Mouse (Mus musculus): Measurements from ENCODE around the gene Evl. TPM values are rescaled to one million over a fixed set of nuclear protein-coding genes. Genes with fewer than 3 reads are reported as not detected.

Evl gene
- polyA plus RNA-seq, 1 experiment, result 33.3 TPM

DNA sequence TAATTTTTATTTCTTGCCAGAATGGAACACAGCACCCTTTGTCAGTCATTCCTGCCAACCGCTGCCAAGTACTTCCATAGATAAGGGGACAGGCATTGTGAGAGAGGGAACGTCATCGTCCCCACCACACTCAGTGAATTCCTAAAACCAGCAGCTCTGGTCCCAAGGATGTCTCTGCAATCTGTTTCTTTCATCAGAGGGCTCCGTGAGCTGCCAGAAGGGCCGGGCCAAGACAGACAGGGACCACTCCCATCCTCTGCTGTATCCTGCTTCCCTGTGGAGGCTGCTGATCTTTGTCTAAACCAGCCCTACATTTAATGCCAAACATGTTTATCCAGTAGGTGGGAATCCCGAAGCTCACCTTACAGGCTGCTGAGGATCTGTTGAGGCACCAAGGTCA lies 1.4 kb upstream of the Evl start:
- Histone ChIP-seq H3K27me3 (replicated peaks; ENCODE audit: control insufficient read depth, insufficient read depth, low read length) (no peaks in the 10 kb centered on the region), H3K27ac (ENCODE audit: insufficient read depth, low read depth, low read length) (no peak overlapping the region), H3K36me3 (ENCODE audit: control insufficient read depth, insufficient read depth, low read length) (no peaks in the 10 kb centered on the region), H3K4me1 (ENCODE audit: control insufficient read depth, insufficient read depth, low read length) (no peaks in the 10 kb centered on the region; the same call in 1 of the 2 replicates), H3K4me3 (ENCODE audit: insufficient read depth, low read depth, low read length) (no peak overlapping the region)
- DNase-seq, result peak; percentile 10
- WGBS, result 74% methylated on average over 6 of the region's 6 CpGs
- TF ChIP-seq CTCF (conservative IDR thresholded peaks at IDR 0.05; ENCODE audit: insufficient read depth, insufficient read length, low read depth, low read length) (no peak), POLR2A (IDR thresholded peaks at IDR 0.05; ENCODE audit: low read depth, low read length) (no peak)

DNA sequence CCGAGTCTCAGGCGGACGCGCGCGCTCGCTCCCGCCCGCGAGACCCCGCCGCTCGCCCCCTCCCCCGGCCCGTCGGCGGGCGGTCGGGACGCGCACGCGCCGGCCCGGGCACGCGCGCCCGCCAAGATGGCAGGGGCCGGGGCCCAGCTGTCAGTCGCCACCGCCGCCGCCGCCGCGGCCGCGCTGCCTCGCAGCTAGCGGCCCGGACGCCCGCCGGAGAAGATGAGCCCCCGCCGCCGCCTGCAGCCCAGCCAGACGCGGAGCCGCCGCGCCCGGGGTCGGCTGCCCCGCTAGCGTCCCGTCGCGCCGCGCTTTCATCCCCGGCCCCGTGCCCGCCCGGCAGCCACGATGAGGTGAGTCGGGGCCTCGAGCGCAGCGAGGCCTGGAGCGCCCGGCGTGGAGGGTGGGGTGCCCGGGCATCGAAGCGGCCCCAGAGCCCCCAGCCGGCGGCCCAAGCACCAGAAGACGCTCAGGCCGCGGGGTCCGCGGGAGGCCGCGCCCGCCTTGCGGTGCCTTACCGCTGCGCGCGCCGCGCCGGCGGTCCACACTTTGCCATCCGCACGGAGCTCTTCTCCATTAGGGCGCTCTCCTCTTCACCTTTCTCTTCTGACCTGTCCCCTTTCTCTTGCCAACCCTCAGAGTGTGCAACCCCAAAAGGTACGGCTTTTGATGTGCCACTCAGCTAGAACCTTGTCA lies 489 bp downstream of the Evl start:
- TF ChIP-seq POLR2A (IDR thresholded peaks at IDR 0.05; ENCODE audit: low read depth, low read length) (no peak), CTCF (conservative IDR thresholded peaks at IDR 0.05; ENCODE audit: insufficient read depth, insufficient read length, low read depth, low read length) (no peak)
- Histone ChIP-seq H3K4me3 (ENCODE audit: insufficient read depth, low read depth, low read length) (peak overlapping the region; percentile 62), H3K4me1 (ENCODE audit: control insufficient read depth, insufficient read depth, low read length) (no peaks in the 10 kb centered on the region; the same call in 1 of the 2 replicates), H3K27ac (ENCODE audit: insufficient read depth, low read depth, low read length) (no peak overlapping the region), H3K36me3 (ENCODE audit: control insufficient read depth, insufficient read depth, low read length) (no peaks in the 10 kb centered on the region), H3K27me3 (replicated peaks; ENCODE audit: control insufficient read depth, insufficient read depth, low read length) (no peaks in the 10 kb centered on the region)
- peak; percentile 22 for DNase-seq
- 2% methylated on average over 99 of the region's 100 CpGs for WGBS

DNA sequence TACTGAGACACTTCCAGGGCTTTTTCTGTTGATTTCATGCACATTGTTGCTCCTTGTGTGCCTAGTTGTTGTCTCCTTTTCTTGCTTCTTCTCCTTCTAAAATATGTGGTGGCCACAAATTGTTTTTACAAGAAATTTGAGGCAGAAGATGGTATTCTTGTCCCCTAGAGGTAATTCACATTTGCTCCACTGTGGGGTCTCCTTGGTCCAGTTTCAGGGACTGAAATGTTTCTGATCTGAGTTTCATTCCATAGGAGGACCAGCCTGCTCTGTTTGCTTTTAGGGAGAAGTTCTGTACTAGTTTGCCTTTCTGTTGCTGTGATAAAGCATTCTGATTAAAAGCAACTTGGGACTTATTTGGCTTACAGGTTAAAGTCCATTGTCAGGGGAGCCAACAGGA lies 3.7 kb downstream of the Evl start:
- no peaks in the 10 kb centered on the region; the same call in 1 of the 2 replicates for H3K4me1 ChIP-seq (ENCODE audit: control insufficient read depth, insufficient read depth, low read length)
- H3K36me3 ChIP-seq (ENCODE audit: control insufficient read depth, insufficient read depth, low read length), result no peaks in the 10 kb centered on the region
- H3K27me3 ChIP-seq (replicated peaks; ENCODE audit: control insufficient read depth, insufficient read depth, low read length), result no peaks in the 10 kb centered on the region
- TF ChIP-seq CTCF (conservative IDR thresholded peaks at IDR 0.05; ENCODE audit: insufficient read depth, insufficient read length, low read depth, low read length) (no peak), POLR2A (IDR thresholded peaks at IDR 0.05; ENCODE audit: low read depth, low read length) (no peak)
- DNase-seq, result no peak
- H3K27ac ChIP-seq (ENCODE audit: insufficient read depth, low read depth, low read length), result no peak overlapping the region
- no peak overlapping the region for H3K4me3 ChIP-seq (ENCODE audit: insufficient read depth, low read depth, low read length)

DNA sequence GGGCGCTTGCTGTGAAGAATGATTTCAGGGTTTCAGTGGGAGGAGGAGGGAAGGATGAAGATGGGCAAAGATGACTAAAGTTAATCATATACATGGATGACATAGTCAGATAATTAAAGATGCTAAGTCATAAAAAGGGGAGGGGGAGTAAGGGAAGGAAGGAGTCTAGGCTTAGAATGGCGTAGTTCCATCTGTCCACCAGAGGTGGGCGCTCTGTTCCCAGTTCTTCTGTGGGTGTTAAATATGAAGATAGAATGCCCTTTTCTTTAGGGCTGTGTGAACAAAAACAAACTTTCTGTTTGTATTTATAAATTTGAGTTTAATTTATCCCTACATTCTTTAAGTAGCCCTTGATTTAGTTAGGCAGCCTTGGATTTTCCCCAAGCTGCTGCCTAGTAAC lies 8.7 kb downstream of the Evl start:
- Histone ChIP-seq H3K4me1 (ENCODE audit: control insufficient read depth, insufficient read depth, low read length) (no peaks in the 10 kb centered on the region), H3K27ac (ENCODE audit: insufficient read depth, low read depth, low read length) (no peak overlapping the region), H3K36me3 (ENCODE audit: control insufficient read depth, insufficient read depth, low read length) (no peaks in the 10 kb centered on the region), H3K4me3 (ENCODE audit: insufficient read depth, low read depth, low read length) (no peak overlapping the region), H3K27me3 (replicated peaks; ENCODE audit: control insufficient read depth, insufficient read depth, low read length) (no peaks in the 10 kb centered on the region)
- peak; percentile 50 for TF ChIP-seq CTCF (conservative IDR thresholded peaks at IDR 0.05; ENCODE audit: insufficient read depth, insufficient read length, low read depth, low read length)
- no peak for TF ChIP-seq POLR2A (IDR thresholded peaks at IDR 0.05; ENCODE audit: low read depth, low read length)
- WGBS, result 92% methylated on average over 3 of the region's 3 CpGs
- DNase-seq, result no peak

DNA sequence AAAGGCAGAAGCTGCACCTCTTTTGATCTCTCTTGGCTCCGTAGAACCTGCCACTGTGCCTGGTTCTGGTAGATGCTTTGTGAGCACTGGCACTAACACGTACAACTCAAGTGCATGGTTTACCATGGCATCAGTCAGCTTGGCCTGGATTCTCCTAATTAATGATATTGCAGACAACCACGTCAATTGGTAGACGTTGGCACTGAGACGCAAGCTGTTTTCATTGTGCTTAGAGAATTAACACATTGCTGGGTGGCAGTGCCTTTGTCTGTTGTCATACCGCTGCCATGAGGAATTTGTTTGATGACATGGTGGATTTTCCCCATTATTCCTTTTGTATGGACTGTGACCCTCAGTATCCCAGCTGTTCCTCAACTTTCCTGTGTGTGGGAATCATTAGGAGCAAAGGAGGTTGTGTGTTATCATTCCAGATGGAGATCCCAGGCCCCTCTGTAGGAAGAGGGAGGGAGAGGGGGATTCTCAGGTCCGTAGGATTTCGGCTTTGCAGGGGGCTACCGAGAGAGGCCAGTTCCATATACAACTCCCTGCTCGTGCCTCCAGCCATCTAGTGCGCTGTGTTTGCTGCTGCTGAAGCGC lies 10.5 kb downstream of the Evl start:
- Histone ChIP-seq H3K27ac (ENCODE audit: insufficient read depth, low read depth, low read length) (no peak overlapping the region), H3K4me3 (ENCODE audit: insufficient read depth, low read depth, low read length) (no peak overlapping the region), H3K36me3 (ENCODE audit: control insufficient read depth, insufficient read depth, low read length) (no peaks in the 10 kb centered on the region), H3K4me1 (ENCODE audit: control insufficient read depth, insufficient read depth, low read length) (no peaks in the 10 kb centered on the region), H3K27me3 (replicated peaks; ENCODE audit: control insufficient read depth, insufficient read depth, low read length) (no peaks in the 10 kb centered on the region)
- TF ChIP-seq CTCF (conservative IDR thresholded peaks at IDR 0.05; ENCODE audit: insufficient read depth, insufficient read length, low read depth, low read length), result no peak
- no peak for TF ChIP-seq POLR2A (IDR thresholded peaks at IDR 0.05; ENCODE audit: low read depth, low read length)
- 89% methylated on average over 12 of the region's 12 CpGs for WGBS
- no peak for DNase-seq

DNA sequence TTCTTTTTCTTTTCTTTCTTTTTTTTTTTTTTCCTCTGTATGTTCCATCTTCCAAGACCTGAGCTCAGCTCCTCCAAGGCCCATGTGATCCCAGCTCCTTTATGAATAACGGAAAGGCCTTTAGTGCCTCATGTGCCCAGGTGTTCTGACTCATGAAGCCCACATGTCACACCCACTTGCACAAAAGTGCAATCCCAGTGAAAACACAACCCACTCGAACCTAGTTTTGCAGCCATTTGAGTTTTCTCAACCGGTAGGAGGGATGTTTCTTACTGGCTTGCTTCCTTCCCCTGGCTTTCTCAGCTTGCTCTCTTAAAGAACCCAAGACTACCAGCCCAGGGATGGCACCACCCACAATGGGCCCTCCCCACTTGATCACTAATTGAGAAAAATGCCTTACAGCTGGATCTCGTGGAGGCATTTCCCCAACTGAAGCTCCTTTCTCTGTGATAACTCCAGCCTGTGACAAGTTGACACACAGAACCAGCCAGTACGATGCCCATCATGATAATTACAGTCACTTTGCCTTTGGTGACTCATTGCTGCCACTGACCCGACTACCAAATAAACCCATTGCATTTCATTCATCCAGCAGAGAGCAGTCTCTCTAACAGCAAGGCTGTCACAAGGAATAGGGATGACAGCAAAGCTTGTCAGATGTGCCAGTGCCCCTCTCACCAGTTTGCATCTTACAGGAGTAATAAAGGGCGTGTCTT lies 24.8 kb downstream of the Evl start:
- Histone ChIP-seq H3K4me1 (ENCODE audit: control insufficient read depth, insufficient read depth, low read length) (no peaks in the 10 kb centered on the region), H3K27ac (ENCODE audit: insufficient read depth, low read depth, low read length) (no peak overlapping the region), H3K4me3 (ENCODE audit: insufficient read depth, low read depth, low read length) (no peak overlapping the region), H3K36me3 (ENCODE audit: control insufficient read depth, insufficient read depth, low read length) (no peaks in the 10 kb centered on the region), H3K27me3 (replicated peaks; ENCODE audit: control insufficient read depth, insufficient read depth, low read length) (no peaks in the 10 kb centered on the region)
- 78% methylated on average over 7 of the region's 7 CpGs for WGBS
- TF ChIP-seq CTCF (conservative IDR thresholded peaks at IDR 0.05; ENCODE audit: insufficient read depth, insufficient read length, low read depth, low read length), result no peak
- TF ChIP-seq POLR2A (IDR thresholded peaks at IDR 0.05; ENCODE audit: low read depth, low read length), result no peak
- DNase-seq, result no peak

DNA sequence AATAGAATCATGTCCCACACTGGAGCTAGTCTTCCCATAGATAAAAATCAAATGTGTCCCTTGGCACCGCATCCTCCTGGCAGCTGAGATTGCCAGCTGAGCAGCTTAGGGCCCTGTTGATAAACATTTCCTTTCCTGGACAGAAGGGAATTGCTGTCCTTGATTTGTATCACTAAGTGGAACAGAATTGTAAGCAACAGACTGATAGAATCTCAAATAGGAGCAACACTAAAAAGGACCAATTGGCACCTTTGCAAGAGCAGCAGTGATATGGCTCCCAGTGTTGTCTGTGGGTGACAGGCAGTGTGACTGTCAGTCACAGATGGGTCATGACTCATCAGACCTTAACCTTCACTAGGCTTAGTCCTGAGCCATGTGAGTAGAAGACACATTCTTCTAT lies 29.3 kb downstream of the Evl start:
- Histone ChIP-seq H3K4me3 (ENCODE audit: insufficient read depth, low read depth, low read length) (no peak overlapping the region), H3K27ac (ENCODE audit: insufficient read depth, low read depth, low read length) (no peak overlapping the region), H3K36me3 (ENCODE audit: control insufficient read depth, insufficient read depth, low read length) (no peaks in the 10 kb centered on the region), H3K4me1 (ENCODE audit: control insufficient read depth, insufficient read depth, low read length) (no peaks in the 10 kb centered on the region), H3K27me3 (replicated peaks; ENCODE audit: control insufficient read depth, insufficient read depth, low read length) (no peaks in the 10 kb centered on the region)
- 74% methylated on average over 1 of the region's 1 CpGs for WGBS
- no peak for DNase-seq
- no peak for TF ChIP-seq POLR2A (IDR thresholded peaks at IDR 0.05; ENCODE audit: low read depth, low read length)
- TF ChIP-seq CTCF (conservative IDR thresholded peaks at IDR 0.05; ENCODE audit: insufficient read depth, insufficient read length, low read depth, low read length), result no peak

Measured in kidney, adult 2 months (tissue).